Mouse (Mus musculus) megakaryocyte, adult 5-6 weeks (primary cell): ENCODE measurements around the gene Mex3d. TPM values are rescaled to one million over a fixed set of nuclear protein-coding genes. Genes with fewer than 3 reads are reported as not detected.

Experiments used
- ATAC-seq: 2 replicates; pipeline ENCODE4 v1.8.0; 2016; ENCODE audit warnings: mild to moderate bottlenecking, inconsistent platforms; ENCODE audit not compliant: poor library complexity, severe bottlenecking
- total RNA-seq, 2 experiments: library from RNA; stranded (forward) in 1 of 2; stranded (reverse) in 1 of 2; fragments of 153-499, 151-499 nt in 1 of 2; fragments of 221-1000, 200-1000 nt in 1 of 2; gene quantifications; 2 replicates each; pipeline versions ENCODE4 v1.2.3 to v1.2.4; 2015 to 2017

The Mex3d gene
- total RNA-seq, 2 experiments from 2014 or later, result 2.6 to 5.0 TPM

GRCm38 (mm10) chr10:80388731-80389130 lies 1.3 kb upstream of the Mex3d start:
- ATAC-seq, result no peak

- ATAC-seq, result no peak
Measured at GRCm38 (mm10) chr10:80386735-80387471, 556 bp downstream of the Mex3d start.

DNA sequence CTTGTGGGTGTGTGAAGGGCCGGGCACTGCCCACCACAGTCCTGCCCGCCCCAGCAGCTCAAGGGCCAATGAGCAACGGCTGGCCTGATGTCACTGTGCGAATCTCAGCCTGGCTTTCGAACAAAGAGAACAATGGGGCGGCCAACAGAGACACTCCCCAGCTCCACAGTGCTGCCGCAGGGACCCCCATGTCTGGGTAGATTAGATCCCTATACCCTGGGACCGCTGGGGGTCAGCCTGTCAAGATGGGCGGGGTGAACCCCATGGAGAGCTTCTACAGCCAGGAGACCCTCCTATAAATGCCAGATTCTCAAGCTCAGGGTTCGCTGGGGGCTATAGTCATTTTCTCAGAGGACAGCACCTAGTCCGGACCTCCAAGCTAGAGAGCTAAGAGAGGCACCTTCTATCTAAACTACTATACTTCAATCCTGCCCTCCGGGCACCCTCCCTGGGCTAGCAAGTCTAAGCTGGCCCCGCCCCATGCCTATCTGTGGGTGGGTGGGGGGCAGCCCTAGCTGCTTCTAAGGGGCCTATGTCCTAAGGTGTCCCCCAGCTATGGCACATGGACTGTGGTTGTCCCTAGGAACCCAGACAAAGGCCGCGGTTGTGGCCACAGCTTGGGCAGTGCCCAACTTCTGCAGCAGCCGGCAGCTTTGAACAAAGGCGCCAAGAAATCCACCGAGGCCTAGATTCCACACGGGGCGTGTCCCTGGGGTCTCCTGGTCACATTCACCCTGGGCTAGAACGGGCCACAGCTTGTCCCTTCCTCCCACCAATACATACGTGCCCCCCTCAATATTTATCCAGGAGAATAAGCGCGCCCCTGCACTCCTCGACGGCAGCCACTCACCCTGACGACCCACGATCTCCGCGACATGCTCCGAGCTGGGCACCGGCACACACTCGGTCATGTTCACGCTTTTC lies 1.4 kb downstream of the Mex3d start:
- no peak for ATAC-seq

GRCm38 (mm10) chr10:80385310-80385709 lies 2.1 kb downstream of the Mex3d start:
- ATAC-seq, result no peak

DNA sequence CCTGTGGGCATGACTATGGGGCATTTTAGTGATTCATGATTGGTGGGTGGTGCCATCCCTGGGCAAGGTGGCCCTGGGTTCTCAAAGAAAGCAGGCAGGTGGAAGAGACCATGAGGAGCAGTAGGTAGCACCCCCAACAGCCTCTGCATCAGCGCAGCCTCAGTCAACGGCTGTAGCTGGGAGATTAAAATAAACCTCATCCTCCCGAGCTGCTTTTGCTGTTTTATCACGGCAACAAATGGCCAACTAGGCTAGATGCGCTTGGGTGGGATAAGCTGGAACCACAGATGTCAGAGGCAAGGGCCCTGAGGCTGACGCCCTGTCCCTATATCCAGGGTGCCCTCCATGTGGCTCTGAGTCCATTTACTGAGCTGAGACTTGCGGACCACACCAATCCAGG lies 2.8 kb downstream of the Mex3d start:
- no peak for ATAC-seq

DNA sequence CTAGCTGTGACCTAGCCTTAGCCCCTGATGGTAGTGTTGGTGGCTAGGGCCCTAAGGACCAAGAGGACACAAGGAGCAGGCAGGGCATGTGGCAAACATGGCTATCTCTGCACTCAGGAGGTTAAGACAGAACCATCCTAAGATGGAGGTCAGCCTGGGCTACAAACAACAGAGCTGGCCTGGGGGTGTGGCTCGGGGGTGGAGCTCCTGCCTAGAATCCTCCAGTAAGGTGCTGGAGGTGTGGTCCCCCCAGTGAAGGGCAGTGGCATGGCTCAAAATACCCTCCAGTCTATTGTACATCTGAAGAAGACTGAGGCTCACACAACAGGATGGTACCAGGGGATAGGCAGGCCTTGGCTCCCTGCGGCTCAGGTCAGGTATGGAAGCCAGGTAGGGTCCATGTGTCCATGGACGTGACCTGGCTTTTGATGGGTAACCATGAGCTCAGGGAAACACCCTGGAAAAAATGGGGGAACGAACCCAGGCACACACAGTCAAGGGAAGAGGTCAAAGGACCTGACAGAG lies 3.3 kb downstream of the Mex3d start:
- ATAC-seq, result no peak

DNA sequence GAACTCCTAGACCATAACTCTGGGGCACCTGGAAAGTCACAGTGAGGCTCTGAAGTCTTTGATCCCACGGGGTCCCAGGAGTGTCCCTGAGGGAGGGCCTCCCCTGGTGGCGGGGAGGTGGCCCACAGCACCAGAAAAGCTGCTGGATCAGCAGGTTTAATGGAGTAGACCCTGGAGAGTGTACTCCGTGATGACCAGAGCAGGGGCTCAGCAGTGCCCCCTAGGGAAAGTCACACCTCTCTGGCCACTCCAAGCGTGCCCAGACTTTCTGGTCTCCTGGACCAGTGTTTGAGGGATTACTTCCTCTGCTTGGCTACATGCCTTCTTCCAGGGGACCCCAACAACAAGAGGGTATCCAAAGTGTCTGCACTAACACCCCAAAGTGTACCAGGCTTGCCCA lies 4.0 kb downstream of the Mex3d start:
- ATAC-seq, result no peak

GRCm38 (mm10) chr10:80382641-80383365 lies 4.7 kb downstream of the Mex3d start:
- no peak for ATAC-seq

DNA sequence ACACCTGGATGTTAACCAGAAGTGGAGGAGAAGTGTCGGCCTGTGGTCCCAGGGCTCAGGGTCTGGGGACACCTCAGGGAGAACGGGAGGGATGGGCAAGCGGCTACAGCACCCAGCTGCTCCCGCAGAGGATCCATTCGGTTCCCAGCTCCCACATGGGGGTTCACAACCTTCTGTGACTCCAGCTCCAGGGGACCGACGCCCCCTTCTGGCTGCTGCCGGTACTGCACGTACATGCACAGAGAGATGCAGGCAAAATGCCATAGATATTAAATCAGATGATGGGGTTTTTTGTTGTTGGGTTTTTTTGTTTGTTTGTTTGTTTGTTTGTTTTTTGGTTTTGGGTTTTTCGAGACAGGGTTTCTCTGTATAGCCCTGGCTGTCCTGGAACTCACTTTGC lies 9.7 kb downstream of the Mex3d start:
- ATAC-seq, result no peak

DNA sequence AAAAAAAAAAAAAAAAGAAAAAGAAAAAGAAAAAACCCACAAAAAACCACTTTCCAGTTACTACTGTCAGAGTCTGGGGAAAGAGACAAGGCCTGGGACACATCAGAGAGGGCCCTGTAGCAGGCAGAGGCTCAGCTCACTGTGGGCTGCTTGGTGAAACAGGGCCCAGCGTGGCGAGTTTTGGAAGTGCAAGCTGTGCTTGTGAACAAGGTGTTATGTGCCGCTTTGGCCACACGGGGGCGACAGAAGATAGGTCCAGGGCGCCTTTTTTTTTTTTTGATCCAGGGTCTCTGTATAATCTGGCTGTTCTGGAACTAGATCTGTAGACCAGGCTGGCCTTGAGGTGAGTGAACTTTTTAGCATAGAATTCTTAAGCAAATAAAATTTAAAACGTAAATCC lies 11.3 kb downstream of the Mex3d start:
- ATAC-seq, result peak; percentile 96

DNA sequence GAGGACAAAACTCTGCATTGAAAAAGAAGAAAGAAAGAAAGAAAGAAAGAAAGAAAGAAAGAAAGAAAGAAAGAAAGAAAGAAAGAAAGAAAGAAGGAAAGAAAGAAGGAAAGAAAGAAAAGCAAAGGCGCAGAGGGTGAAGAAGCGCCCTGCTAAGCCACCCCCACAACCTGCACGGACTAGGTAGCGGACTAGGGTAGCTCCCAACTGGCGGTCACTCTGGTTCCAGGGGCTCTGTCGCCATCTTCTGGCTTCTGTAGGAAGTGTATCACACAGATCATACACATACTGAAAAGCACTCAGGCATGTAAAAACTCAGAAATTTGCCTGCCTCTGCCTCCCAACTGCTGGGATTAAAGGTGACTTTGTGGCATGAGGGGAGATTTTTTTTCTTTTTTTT lies 13.4 kb downstream of the Mex3d start:
- peak; percentile 66 for ATAC-seq

DNA sequence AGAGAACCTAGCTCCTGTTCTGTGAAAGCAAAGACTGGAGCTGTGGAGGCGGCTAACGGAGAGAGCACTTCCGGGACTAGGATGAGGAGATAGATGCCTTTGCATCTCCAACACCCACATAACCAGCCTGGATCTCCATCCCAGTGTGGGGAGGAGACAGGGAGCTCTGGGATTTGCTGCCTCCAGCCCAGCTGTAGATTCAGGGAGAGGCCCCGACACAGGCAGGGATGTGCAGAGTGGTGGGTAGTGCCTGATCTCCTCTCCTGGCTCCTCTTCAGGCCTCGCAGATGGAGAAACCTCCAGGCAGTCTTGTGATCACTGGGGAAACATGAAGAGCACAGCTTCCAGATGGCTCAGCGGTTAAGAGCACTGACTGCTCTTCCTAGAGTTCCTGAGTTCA lies 14.8 kb downstream of the Mex3d start:
- ATAC-seq, result no peak

DNA sequence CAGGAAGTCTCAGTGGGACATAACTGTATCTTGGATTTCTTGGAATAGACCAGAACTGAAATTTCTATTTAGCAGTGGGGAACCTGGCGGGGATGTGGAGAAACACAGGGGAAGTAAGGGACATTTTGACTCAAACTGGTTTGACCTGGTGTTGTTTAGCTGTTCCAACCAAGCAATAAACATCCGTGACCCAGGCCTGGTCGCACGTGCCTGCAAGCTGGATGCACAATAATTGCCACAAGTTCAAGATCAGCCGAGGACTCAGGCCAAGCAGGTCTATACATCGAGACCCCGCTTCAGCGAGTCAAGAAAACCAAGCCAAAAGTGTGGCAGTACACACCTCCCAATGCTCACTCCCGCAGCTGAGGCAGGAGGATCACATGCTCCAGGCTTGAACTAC lies 15.5 kb downstream of the Mex3d start:
- ATAC-seq, result no peak

DNA sequence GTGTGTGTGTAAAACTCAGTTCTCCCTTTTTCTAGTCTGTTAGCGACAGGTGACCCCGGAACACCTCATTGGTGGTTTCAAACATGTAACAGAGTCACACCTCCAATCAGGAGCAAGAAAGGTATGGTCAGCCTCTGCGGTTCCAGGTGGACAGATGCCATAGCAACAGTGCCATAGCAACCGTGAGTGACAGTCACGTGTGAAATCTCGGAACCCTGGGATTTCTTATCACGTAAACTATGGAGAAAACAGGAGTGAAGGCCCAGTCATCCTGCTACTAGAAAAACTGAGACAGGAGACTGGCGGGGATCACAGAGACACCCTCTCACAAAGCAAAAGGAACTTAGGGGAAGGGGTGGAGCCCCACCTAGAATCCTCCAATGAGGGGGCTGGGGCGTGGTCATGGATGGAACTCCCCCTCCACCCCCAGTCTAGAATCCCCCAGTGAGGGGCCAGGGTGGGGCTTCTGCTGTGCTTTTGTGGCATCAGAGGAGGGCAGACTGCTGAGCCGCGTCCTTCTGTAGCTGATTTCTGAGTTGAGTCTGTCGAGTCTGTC lies 16.0 kb downstream of the Mex3d start:
- no peak for ATAC-seq

DNA sequence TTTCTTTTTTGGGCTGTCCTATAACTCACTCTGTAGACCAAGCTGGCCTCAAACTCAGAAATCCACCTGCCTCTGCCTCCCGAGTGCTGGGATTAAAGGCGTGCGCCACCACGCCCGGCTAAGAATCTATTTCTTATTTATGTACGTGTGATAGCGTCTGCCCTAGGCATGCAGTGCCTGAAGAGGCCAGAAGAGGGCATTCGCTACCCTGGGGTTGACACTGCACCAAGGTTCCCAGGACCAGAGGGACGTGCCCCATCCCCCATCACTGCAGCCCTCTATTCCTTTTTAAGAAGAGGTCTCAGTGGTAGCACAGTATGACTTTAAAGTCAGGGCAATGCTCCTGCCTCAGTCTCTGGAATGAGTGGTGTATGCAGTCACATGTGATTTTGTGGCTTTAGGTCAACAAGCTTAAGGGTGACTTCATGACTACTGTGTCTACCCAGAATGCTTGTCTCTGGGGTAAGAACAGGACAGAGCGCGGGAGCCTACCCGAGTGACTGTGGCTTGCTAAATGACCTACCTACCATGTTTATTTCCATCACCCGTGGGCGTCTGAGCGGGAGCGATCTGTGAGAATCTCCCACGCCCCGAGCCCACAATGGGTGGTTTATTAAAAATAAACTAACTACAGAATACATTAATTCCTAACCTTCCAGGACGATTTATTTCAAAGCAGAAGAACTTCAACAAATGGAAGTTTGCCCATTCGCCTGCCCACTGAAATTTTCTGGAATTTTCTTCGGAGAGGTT lies 17.3 kb downstream of the Mex3d start:
- no peak for ATAC-seq

DNA sequence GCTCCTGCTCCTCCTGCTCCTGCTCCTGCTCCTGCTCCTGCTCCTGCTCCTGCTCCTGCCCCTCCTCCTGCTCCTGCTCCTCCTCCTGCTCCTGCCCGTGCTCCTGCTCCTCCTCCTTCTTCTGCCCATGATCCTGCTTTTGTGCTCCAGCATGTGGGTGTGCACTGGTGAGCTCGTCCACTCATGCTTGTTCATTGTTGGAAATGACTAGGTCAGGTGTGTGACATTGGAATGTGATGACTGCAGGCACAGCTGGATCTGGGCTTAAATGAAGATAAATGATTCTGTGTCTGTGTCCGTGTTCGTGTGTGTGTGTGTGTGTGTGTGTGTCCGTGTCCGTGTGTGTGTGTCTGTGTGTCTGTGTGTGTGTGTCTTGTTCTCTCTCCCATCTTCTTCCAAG lies 19.1 kb downstream of the Mex3d start:
- ATAC-seq, result no peak

DNA sequence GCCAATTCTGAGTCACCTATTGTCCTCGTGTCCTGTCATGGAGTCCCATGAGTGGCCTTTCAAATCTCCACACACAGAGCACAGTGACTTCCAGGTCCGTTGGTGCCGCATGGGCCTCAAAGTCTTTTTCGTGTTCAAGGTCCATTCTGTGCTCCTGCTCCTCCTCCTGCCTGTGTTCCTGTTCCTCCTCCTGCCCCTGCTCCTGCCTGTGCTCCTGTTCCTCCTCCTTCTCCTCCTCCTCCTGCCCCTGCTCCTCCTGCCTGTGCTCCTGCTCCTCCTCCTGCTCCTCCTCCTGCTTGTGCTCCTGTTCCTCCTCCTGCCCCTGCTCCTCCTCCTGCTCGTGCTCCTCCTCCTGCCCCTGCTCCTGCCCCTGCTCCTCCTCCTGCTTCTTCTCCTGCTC lies 19.5 kb downstream of the Mex3d start:
- ATAC-seq, result peak; percentile 22; the same call in 1 of the 2 replicates

- no peak for ATAC-seq
Measured at GRCm38 (mm10) chr10:80365736-80366135, 21.7 kb downstream of the Mex3d start.

DNA sequence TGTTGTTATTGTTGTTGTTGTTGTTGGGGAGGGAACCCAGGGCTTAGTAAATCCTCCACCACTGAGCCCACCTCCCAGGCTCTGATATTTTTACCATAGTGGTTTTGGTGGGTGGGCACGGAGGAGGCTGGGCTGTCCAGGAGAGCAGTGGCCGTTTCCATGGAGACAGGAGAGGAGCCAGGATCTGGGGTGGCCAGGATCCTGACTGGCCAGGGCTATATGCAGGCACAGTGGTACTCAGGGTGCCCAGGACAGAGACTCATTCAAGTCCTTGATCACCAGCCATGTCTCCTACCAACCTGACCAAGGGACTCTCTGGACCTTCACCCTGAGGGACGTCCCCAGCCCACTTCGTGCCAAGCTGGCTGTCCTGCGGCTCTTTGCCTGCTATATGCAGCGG lies 23.7 kb downstream of the Mex3d start:
- no peak for ATAC-seq

DNA sequence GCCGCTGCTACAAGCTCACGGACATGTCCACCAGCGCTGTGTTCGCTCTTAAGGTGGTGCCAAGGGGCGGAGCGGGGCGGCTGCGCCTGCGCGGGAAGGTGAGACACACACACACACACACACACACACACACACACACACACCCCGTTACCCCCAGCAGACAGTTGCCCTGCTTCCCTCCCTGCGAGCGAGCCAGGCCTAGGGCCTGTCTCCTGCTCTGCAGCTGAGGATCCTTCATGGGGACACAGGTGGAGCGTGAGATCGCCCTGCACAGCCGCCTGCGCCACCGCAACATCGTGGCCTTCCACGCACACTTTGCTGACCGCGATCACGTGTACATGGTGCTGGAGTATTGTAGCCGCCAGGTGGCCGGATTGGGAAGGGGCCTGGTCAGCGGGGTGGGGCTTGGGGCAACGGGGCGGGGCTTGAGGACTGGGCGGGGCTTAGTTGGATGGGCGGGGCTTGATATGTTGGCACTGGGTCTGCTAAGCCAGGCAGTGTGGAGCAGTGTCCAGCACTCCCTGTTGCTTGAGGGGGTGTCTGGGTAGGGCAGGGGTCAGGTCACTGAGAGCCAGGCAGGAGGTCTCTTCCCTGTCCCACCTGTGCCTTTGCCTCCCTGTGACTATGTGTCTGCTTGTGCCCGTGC lies 29.3 kb downstream of the Mex3d start:
- peak; percentile 21; the same call in 1 of the 2 replicates for ATAC-seq
